Mouse (Mus musculus): ENCODE measurements at regions not wholly inside any gene's neighbourhood (a gene's known extent, or its start where the extent isn't known, plus 50 kb on each side); places are given as distances from the start of the nearest gene placed in this dataset.
A peak's percentile ranks its signal among the peaks of the same experiment; 100 is the strongest.

DNA sequence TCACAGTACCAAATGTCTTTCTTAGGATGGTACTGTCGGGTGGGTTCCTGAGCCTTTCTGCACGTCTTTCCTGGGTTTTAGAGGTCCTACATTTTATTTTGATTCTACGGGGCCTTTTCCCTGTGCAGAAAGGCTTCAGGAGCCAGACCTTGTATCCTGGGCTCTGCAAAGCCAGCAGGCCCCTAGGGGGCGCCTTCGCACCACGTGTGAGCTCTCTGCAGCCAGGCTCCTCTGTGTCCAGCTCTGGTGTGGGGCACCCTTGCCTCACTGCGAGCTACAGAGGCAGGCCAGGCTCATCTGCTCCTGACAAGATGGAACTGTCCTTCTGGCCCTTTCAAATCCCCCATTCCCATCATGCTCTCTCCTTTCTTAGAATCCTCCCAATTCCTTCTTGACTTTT is 53.3 kb upstream of the Usp3 start:
- DNase-seq (ENCODE audit: low spot score in 2 of 2): peak; percentile 71 to 79

GRCm38 (mm10) chr9:66651306-66651705 is 58.4 kb upstream of the Usp3 start:
- DNase-seq (ENCODE audit: low spot score in 2 of 2): no peak

DNA sequence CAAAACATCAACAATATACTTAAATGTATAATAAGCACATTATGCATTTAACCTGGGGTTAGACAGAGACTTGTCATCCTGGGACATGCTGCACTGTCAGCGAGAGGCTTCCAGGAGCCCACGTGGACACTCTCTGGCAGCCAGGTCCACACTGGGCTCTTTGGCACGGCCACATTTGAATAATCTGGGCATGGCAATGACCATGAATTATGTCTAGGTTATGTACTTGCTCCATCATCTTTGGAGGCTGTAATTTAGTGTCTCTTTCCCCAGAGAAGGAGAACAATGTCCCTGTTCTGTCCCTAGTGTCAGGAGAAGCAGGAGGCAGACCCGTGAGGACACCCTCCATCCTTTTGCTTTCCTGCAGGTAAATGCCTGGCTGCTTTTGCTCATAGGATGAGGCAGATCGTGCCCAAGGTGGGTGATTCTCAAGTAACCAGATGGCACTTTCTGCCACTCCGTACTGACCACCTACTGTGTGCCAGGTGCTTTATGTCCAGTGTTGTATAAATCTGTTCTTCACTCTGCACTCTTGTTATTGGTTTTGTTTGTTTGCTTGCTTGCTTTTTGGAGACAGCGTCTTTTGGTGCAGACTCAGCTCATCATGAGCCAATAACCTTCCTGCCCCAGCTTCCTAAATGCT is 56.2 kb upstream of the Car12 start:
- DNase-seq (ENCODE audit: low spot score in 2 of 2): no peak

- DNase-seq (ENCODE audit: low spot score in 2 of 2): no peak
These were observed 54.7 kb upstream of the Car12 start for GRCm38 (mm10) chr9:66658707-66659242.

GRCm38 (mm10) chr9:66659781-66660445 is 53.6 kb upstream of the Car12 start:
- no peak for DNase-seq (ENCODE audit: low spot score in 2 of 2)

- DNase-seq (ENCODE audit: low spot score in 2 of 2): no peak
These were observed 51.9 kb upstream of the Car12 start for GRCm38 (mm10) chr9:66661596-66661995.

DNA sequence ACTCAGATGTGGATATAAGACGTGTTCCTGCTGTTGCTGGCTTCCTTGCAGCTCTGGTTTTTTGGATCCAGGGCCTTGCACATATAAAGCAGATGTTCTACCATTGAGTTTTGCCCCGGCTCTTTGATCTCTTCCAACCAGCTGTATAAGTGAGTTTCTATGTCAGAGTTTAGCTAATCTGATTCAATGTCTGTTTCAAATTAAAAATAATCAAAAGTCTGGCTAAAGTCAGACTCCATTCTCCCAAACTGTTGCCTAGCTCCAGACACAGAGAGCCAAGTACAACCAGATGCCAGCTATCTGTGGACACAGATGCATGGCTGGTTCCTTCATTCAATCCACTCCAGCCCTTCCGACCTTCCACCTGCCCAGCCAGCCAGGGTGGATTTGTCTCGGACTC is 51.0 kb upstream of the Car12 start:
- DNase-seq (ENCODE audit: low spot score in 2 of 2): no peak

Measured in natural killer cell, adult 2 months (primary cell).